Mouse (Mus musculus): Measurements from ENCODE around the gene H2afx. TPM values are rescaled to one million over a fixed set of nuclear protein-coding genes. Genes with fewer than 3 reads are reported as not detected.
"Not testable (repeated sequence)": the region's sequence is repeated elsewhere in the genome, so short reads cannot be mapped to it uniquely, and the experiment has no call there.

Gene H2afx
- polyA plus RNA-seq, 1 experiment, result 364 TPM

DNA sequence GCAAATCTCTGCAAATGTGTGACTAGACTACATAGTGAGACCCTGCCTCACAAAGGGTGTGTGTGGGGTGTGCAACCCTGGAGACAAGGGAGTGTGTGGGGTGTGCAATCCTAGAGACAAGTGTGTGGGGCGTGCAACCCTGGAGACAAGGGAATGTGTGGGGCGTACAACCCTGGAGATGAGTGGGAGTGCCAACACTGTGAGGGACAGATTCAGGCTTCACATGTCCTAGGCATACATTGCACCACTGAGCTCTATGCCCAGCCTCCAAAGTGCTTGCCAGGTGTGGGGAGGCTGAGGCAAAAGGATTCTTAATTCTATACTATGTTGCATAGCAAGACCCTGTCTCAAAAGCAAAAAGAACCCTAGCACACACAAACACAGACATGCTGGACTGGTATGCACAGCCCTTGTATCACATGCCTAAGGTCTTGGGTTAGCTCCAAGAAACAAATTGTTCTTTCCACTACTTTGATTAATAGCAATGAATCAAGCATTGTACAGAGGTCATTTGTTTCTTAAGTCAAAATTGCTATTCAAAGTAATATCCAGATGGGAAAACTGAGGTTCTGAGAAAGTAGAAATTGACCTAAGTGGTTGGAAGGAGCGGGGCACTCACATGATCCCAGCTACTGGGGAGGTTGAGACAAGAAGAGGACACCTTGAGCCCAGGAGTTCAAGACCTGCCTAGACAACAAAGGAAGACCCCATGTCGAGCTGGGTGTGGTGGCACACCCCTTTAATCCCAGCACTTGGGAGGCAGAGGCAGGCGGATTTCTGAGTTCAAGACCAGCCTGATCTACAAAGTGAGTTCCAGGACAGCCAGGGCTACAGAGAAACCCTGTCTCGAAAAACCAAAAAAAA is 11.3 kb downstream of the H2afx start:
- H3K4me3 ChIP-seq (replicated peaks), result peak overlapping the region; percentile 17
- peaks cover 6% of the 10 kb centered on the region for H3K9me3 ChIP-seq (ENCODE audit: control insufficient read depth, low read length)
- no peak for TF ChIP-seq GATA1 (IDR thresholded peaks at IDR 0.05; ENCODE audit: low read length)
- TF ChIP-seq TAL1 (IDR thresholded peaks at IDR 0.05; ENCODE audit: low read length), result no peak
- H3K4me1 ChIP-seq (ENCODE audit: control insufficient read depth), result peaks cover 40% of the 10 kb centered on the region
- H3K36me3 ChIP-seq (ENCODE audit: control insufficient read depth), result peaks cover 84% of the 10 kb centered on the region
- H3K27me3 ChIP-seq (ENCODE audit: control insufficient read depth), result no peaks in the 10 kb centered on the region

DNA sequence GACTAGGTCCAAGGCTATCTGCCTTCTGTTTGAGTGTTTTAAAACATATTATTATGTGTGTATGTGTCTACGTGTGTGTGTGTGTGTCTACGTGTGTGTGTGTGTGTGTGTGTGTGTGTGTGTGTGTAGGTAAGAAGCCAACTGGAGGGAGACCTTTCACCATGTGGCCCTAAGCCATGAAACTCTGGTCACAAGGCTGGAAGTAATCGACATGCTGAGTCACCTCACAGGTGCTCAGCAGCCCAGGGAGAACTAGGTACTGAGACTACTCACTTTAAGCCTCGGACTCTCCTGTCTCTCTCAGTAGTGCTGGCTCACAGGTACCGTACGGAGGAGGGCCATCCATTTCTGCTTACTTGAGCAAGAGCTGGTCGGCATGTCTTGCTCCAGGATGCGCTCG is 12.7 kb downstream of the H2afx start:
- no peak for TF ChIP-seq TAL1 (IDR thresholded peaks at IDR 0.05; ENCODE audit: low read length)
- no peak for TF ChIP-seq GATA1 (IDR thresholded peaks at IDR 0.05; ENCODE audit: low read length)
- Histone ChIP-seq H3K4me1 (ENCODE audit: control insufficient read depth) (peaks cover 40% of the 10 kb centered on the region), H3K9me3 (ENCODE audit: control insufficient read depth, low read length) (peaks cover 6% of the 10 kb centered on the region), H3K4me3 (replicated peaks) (no peak overlapping the region), H3K36me3 (ENCODE audit: control insufficient read depth) (peaks cover 84% of the 10 kb centered on the region), H3K27me3 (ENCODE audit: control insufficient read depth) (no peaks in the 10 kb centered on the region)

DNA sequence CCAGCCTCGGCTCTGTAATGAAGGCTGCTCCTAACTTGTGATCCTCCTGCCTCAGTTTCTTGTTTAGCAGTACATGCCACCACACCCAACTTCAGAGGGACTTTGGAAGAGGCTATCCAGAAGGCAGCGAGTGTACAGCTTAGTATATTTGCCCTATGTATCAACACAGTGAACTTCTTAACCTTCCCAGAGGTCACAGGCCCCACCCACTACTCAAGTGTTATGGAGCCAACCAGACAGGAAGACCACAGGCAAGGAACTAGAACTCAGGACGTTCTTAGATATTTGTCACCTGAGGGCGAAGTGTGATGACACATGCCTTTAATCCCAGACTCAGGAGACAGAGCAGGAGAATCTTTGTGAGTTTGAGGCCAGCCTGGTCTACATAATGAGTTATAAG is 13.1 kb downstream of the H2afx start:
- peaks cover 84% of the 10 kb centered on the region for H3K36me3 ChIP-seq (ENCODE audit: control insufficient read depth)
- peaks cover 42% of the 10 kb centered on the region for H3K4me1 ChIP-seq (ENCODE audit: control insufficient read depth)
- no peaks in the 10 kb centered on the region for H3K27me3 ChIP-seq (ENCODE audit: control insufficient read depth)
- peaks cover 6% of the 10 kb centered on the region for H3K9me3 ChIP-seq (ENCODE audit: control insufficient read depth, low read length)
- TF ChIP-seq GATA1 (IDR thresholded peaks at IDR 0.05; ENCODE audit: low read length) (no peak), TAL1 (IDR thresholded peaks at IDR 0.05; ENCODE audit: low read length) (no peak)
- H3K4me3 ChIP-seq (replicated peaks), result no peak overlapping the region

DNA sequence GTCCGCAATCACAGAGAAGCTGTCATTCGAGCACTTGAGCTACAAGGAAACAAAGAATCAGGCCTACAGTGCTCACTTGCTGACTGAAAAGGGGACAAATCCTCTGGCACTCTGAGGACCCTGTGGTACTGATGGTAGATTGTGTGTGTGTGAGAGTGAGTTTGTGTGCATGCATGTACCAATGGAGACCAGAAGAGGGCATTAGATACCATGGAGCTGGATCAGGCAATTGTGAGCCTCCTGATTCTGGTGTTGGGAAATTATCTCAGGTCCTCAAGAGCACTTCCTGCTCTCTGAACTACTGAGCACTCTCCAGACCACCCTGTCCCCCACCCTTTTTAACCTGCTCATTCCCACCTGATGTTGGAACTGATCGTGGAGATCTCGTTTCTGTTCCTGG is 14.1 kb downstream of the H2afx start:
- Histone ChIP-seq H3K4me3 (replicated peaks) (no peak overlapping the region), H3K4me1 (ENCODE audit: control insufficient read depth) (peaks cover 42% of the 10 kb centered on the region), H3K27me3 (ENCODE audit: control insufficient read depth) (no peaks in the 10 kb centered on the region), H3K36me3 (ENCODE audit: control insufficient read depth) (peaks cover 89% of the 10 kb centered on the region), H3K9me3 (ENCODE audit: control insufficient read depth, low read length) (peaks cover 6% of the 10 kb centered on the region)
- no peak for TF ChIP-seq TAL1 (IDR thresholded peaks at IDR 0.05; ENCODE audit: low read length)
- no peak for TF ChIP-seq GATA1 (IDR thresholded peaks at IDR 0.05; ENCODE audit: low read length)

DNA sequence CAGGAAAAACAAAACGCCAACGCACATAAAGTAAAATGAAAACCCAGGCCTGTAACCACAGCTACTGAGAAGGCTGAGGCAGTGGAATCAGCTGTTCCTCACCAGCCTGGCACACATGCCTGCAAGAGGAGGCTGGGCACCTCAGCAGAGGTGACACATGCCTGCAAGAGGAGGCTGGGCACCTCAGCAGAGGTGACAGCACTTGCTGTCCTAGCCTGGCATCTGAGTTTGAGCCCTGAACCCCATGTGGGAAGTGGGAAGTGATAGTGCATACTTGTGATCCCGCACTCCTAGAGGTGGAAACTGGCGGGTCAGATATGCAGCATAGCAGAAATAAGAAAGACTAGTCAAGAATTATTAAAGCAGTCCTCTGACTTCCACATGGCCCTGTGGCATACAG is 16.9 kb downstream of the H2afx start:
- no peaks in the 10 kb centered on the region for H3K27me3 ChIP-seq (ENCODE audit: control insufficient read depth)
- H3K4me3 ChIP-seq (replicated peaks), result no peak overlapping the region
- no peak for TF ChIP-seq GATA1 (IDR thresholded peaks at IDR 0.05; ENCODE audit: low read length)
- TF ChIP-seq TAL1 (IDR thresholded peaks at IDR 0.05; ENCODE audit: low read length), result no peak
- peaks cover 27% of the 10 kb centered on the region for H3K4me1 ChIP-seq (ENCODE audit: control insufficient read depth)
- H3K9me3 ChIP-seq (ENCODE audit: control insufficient read depth, low read length), result peaks cover 6% of the 10 kb centered on the region
- H3K36me3 ChIP-seq (ENCODE audit: control insufficient read depth), result peaks cover 99% of the 10 kb centered on the region

DNA sequence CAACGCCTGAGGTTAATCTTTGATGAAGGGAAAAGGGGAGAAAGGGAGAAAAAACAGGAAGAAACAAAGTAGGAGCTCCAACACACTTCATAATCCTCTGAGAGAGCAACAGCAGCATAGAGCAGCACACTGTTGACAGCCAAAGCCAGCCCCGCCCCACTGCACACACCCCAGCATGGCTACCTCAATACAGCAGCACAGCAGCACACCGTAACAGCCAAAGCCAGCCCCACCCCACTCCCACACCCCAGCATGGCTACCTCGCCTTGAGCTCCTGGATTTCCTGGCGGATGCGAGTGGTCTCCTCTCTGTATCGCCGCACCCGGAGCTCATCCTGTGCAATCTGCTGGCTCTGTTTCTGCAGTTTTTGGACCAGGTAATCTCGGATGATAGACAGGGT is 17.8 kb downstream of the H2afx start:
- Histone ChIP-seq H3K36me3 (ENCODE audit: control insufficient read depth) (peaks cover 98% of the 10 kb centered on the region), H3K4me1 (ENCODE audit: control insufficient read depth) (peaks cover 29% of the 10 kb centered on the region), H3K4me3 (replicated peaks) (no peak overlapping the region), H3K27me3 (ENCODE audit: control insufficient read depth) (no peaks in the 10 kb centered on the region), H3K9me3 (ENCODE audit: control insufficient read depth, low read length) (peaks cover 6% of the 10 kb centered on the region)
- no peak for TF ChIP-seq GATA1 (IDR thresholded peaks at IDR 0.05; ENCODE audit: low read length)
- no peak for TF ChIP-seq TAL1 (IDR thresholded peaks at IDR 0.05; ENCODE audit: low read length)

DNA sequence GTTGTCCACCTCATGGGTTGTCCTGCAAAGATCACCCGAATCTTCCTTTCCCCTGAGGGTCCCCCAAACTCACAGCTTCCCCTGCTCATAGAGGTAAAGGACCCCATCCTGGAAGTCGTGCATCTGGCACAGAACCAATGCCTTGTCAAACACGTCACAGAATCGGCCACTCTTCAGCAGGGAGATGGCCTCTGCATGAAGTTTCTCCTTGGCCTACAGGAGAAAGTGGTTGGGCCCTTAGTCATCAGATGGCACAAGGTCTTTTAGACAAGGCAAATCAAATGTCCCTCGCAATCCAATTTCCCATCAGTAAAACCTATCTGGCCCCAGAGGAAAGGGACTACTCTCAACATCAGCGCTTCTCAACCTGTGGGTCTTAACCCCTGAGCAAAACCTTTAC is 18.6 kb downstream of the H2afx start:
- peaks cover 98% of the 10 kb centered on the region for H3K36me3 ChIP-seq (ENCODE audit: control insufficient read depth)
- H3K4me1 ChIP-seq (ENCODE audit: control insufficient read depth), result peaks cover 28% of the 10 kb centered on the region
- peaks cover 6% of the 10 kb centered on the region for H3K9me3 ChIP-seq (ENCODE audit: control insufficient read depth, low read length)
- H3K4me3 ChIP-seq (replicated peaks), result no peak overlapping the region
- TF ChIP-seq GATA1 (IDR thresholded peaks at IDR 0.05; ENCODE audit: low read length), result no peak
- TF ChIP-seq TAL1 (IDR thresholded peaks at IDR 0.05; ENCODE audit: low read length), result no peak
- H3K27me3 ChIP-seq (ENCODE audit: control insufficient read depth), result no peaks in the 10 kb centered on the region

DNA sequence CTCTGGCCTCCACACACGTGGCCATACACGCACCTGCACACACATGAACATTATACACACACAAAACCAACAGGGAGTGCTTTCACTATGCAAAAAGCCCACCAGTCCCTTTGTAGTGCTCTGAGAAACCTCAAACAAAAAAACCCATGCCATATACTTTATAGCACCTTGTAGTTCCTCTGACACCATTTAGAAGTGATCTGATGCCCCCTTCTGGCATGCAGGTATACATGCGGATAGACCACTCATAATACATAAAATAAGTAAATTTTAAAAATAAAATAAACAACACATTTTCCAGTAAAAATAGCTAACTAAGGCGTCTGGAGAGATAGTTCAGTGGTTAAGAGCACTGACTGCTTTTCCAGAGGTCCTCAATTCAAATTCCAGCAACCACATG is 22.7 kb downstream of the H2afx start:
- no peaks in the 10 kb centered on the region for H3K9me3 ChIP-seq (ENCODE audit: control insufficient read depth, low read length)
- TF ChIP-seq TAL1 (IDR thresholded peaks at IDR 0.05; ENCODE audit: low read length) (no peak), GATA1 (IDR thresholded peaks at IDR 0.05; ENCODE audit: low read length) (no peak)
- H3K36me3 ChIP-seq (ENCODE audit: control insufficient read depth), result peaks cover 76% of the 10 kb centered on the region
- no peaks in the 10 kb centered on the region for H3K27me3 ChIP-seq (ENCODE audit: control insufficient read depth)
- peak overlapping the region; percentile 5 for H3K4me3 ChIP-seq (replicated peaks)
- H3K4me1 ChIP-seq (ENCODE audit: control insufficient read depth), result peaks cover 42% of the 10 kb centered on the region

DNA sequence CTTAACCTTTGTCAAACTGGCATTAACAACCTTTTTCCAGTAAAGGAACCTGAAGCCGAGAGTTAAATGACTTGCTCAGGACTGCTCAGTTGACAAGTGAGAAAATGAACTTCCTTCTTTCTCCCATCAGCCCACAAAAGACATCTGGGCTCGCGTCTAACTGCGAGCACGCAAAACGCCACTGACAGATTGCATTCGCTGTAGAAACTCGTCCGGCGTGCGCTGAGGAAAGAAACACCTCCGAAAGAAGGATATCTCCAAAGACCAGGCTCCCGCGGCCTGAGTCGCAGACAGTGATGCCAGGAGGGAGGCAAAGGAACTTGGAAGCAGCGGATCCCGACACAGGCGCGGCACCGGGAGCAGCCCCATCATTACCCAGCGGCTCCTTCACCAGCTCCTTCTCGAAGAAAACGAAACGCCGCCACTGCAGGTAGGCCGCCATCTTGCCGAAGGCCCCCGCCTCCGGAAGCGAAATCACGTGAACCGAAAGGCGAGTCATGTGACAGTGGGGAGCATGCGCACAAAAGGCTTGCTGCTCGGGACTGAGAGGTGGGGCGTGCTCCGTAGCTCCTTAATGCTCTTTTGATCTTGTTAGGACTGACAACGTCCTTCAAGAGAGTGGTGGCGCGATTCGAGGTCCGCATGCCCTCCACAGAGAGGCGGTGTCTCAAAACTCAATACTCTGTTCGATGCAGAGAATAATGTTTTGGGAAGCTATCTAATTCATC is 26.9 kb downstream of the H2afx start, which contains the start of gene Vps11:
Gene Vps11, minus strand, starts transcription at position 481 of the 728 bp plus-strand sequence.
- H3K36me3 ChIP-seq (ENCODE audit: control insufficient read depth), result peaks cover 35% of the 10 kb centered on the region
- H3K4me1 ChIP-seq (ENCODE audit: control insufficient read depth), result peaks cover 33% of the 10 kb centered on the region
- peak within 1 kb of the TSS; percentile 82 for H3K4me3 ChIP-seq (replicated peaks)
- no peak for TF ChIP-seq GATA1 (IDR thresholded peaks at IDR 0.05; ENCODE audit: low read length)
- TF ChIP-seq TAL1 (IDR thresholded peaks at IDR 0.05; ENCODE audit: low read length), result no peak
- no peaks in the 10 kb centered on the region for H3K9me3 ChIP-seq (ENCODE audit: control insufficient read depth, low read length)
- H3K27me3 ChIP-seq (ENCODE audit: control insufficient read depth), result no peaks in the 10 kb centered on the region

DNA sequence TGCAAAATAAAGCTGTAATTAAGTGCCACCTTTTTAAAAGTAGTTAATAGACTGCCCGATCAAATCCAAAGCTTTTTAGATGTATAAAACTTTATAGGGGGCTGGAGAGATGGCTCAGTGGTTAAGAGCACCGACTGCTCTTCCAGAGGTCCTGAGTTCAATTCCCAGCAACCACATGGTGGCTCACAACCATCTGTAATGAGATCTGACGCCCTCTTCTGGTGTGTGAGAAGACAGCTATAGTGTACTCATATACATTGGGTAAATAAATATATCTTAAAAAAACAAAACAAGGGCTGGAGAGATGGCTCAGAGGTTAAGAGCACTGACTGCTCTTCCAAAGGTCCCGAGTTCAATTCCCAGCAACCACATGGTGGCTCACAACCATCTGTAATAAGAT is 27.4 kb downstream of the H2afx start:
- H3K27me3 ChIP-seq (ENCODE audit: control insufficient read depth); H3K9me3 ChIP-seq (ENCODE audit: control insufficient read depth, low read length): not testable (repeated sequence)
- peak overlapping the region; percentile 82 for H3K4me3 ChIP-seq (replicated peaks)
- H3K4me1 ChIP-seq (ENCODE audit: control insufficient read depth), result peaks cover 32% of the 10 kb centered on the region
- H3K36me3 ChIP-seq (ENCODE audit: control insufficient read depth), result peaks cover 29% of the 10 kb centered on the region
